Mouse (Mus musculus): ENCODE results near the gene Gm49373.

Gene Gm49373

DNA sequence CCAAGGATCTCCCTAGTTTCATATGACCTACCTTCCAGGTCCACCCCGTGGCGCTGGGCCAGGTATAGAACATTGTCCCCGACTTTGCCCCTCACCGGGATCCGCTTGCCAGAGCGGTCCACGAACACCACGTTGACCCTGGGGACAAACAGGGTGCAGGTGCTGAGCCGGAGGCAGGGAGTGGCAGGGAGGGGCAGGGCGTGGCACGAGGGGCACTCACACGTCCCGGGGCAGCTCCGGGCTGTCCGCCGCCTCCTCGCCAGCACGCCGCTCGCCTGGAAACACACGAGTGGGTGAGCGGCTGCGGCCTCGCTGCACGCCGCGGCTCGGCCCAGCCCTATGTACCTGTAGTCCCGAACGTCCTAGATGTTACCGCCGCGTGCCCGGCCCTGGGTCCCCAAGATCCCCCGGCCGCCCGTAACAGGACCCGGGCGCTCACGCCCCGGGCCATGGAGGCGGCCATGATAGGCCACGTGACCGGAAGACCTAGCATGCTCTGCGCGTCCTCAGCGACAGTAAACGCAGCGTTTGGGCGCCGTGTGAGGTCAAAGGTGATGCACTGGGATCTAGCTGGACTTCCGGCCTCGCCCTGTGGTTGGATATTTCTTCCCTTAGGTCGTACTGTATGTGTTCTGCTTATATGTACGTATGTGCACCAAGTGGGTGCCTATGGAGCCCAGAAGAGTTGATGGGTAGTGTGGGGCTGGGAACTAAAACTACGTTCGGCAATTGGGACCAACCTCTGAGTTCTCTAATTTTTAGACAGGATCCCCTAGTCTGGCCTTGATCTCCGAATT lies at the start of gene Gm49373, which contains the start of gene Fdx1l:
Gm49373 (minus strand) TSS at position 53 of the 797 bp plus-strand sequence.
Fdx1l (minus strand) TSS at position 571 of the 797 bp plus-strand sequence.
- DNase-seq = peak; percentile 94

DNA sequence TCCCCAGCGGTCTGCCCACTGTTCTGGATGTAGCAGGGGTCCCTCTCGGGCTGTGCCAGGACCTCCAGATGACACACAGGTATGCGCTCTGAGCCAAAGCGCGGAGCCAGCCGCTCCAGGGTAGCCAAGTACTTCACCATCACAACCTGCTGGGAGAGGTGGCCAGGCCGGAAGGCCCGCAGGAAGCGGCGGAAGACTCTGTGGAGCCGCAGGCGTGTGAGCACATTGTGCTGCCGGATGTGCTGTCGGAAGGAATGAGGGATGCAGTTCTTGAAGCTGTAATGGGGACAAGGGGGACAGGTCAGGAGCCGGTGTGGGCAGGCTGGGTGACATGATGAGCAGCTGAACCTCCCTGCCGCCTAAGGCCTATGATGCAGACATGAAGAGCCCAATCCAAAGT lies 48.6 kb upstream of the Gm49373 start:
- peak; percentile 26 for DNase-seq

DNA sequence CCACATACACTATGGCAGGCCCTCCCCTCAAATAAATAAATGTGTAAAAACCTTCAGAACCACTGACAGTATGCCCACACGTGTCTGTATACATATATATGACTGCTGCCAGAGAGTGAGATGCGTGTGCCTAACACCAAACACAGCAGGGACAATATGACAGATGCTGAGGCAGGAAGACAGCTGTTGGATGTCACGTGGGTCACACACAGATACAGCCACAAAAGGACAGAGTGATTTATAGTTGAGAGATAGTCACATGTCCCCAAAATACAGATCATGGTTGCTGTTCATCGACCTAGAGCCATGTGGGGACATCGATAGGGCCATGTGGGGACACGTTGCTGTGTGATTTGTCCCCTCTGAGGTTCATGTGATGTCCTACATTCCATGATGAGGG lies 44.2 kb upstream of the Gm49373 start:
- no peak for DNase-seq

DNA sequence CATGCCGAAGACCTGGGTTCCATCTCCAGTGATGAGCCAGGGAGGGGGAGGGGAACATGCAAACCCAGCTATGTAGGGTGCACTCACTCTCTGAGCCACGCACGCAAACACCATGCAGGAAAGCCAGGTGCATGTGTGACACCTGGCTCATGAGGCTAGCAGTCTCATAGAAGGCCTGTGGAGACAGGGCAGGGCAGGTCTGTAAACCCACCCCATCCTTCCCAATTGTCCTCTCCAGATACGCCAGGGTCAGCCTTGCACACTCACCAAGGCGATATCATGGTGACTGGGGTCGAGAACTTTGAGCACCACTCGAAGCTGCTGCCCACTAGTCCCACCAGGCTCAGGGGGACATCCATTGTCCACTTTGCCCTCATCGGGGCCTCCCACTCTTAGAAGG lies 42.2 kb upstream of the Gm49373 start:
- DNase-seq = no peak

DNA sequence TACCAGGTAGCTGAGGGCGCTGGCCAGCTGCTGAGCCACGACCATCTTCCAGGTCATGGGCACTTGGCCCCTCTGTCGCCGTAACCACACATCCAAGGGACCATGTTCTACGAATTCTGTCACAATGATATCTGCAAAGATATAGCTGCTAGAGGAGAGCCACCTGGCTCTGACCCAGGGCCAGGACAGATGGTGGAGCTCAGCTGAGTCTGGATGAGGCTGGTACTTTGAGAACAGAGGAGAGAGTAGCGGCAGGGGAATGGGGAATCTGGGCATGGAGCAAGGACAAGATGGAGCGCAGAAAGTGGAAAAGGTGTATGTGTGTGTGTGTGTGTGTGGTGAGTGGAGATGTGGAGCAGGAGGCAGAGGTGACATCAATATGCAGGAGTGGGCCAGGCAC lies 41.3 kb upstream of the Gm49373 start:
- DNase-seq = no peak

DNA sequence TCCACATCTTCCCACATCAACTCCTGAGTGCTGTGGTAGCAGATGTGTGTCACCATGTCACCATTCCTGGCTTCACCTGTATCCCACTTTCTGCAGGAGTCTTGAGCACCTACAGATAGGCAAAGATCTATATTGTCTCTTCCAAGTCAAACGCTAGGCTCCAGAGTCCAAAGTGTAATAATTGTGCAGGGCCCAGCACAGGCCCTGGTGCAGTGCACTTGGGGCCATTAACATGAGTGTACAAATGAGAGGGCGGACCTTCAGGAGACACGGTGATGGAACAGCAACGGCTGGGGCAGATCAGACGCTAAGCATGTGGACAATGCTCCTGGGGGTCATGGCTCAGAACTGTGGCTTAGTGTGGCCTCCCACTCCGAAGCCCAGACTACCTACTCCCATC lies 40.9 kb upstream of the Gm49373 start:
- DNase-seq = no peak

DNA sequence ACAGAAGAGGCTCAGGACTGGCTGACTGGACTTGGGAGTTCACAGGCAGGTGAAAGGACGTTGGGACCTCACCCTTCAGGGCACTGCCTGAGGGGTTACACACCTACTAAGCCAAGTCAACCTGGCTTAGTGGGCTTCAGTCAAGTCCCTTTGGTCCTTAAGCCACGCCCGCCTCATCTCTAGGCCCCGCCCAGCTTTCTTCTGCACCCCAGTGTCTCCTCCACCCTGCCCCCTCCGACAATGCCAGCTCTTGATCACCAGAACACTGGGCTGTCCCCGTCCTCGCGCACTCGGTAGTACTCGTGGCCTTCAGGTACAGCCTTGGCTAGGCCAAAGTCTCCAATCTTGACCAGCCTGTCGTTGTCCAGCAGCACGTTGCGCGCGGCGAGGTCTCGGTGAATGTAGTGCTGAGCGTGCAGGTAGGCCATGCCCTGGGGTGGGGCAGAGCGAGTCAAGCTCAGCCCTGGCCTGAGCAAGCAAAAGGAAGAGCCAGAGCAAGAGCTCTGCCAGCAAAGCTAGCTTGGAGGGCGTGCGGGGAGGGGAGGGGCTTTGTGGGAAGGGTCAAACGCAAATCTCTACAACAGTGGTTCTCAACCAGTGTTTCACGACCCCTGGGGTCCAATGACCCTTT lies 34.8 kb upstream of the Gm49373 start:
- DNase-seq = no peak

DNA sequence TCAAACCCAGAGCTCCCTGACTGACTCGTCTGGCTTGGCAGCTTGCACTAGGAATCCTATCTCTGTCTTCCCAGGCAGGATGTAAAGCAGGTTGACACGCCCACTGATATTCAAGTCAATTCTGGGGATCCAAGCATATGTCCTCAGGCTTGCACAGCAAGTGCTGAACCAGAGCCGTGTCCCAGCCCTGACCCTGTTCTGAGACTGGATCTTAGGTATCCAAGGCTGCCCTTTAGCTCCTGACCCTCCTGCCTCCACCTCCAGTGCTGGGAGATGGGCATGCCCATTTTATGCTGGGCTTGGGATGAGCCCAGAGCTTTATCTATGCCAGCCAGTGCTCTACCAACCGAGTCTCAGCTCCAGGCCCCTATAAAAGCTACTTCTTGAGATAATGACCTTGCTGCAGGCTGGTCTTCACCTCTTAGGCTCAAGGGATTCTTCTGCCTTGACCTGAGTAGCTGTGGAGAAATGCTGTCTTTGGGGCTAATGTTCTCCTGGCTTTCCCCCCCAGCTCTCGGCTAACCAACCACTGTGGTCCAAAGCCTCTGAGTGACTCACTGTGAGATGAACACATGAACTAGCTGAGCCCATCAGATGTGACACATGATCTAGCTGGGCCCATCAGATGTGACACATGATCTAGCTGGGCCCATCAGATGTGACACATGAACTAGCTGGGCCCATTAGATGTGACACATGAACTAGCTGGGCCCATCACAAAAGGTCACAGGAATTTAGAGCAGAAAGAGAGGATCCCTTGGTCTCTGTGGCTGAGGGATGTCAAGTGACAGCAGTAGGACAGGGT lies 33.1 kb upstream of the Gm49373 start:
- no peak for DNase-seq

DNA sequence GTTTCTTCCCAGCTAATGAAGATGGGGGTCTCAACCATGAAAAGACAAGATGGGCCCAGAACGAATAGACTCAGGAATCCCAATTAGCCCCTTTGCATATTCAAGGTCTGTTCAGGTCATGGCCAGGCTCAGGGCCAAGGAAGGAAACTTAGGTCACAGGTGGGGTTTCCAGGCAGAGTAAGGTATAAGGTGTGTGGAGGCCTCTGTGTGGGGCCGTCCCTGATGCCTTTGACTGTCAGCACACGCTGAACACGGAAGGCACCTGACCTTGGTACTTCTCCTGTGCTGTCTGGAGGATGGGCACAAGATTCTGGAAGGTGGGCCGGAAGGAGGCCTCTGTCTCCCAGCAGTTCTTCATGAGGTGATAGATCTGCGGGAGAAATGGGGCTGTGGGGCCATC lies 31.9 kb upstream of the Gm49373 start:
- DNase-seq = no peak

DNA sequence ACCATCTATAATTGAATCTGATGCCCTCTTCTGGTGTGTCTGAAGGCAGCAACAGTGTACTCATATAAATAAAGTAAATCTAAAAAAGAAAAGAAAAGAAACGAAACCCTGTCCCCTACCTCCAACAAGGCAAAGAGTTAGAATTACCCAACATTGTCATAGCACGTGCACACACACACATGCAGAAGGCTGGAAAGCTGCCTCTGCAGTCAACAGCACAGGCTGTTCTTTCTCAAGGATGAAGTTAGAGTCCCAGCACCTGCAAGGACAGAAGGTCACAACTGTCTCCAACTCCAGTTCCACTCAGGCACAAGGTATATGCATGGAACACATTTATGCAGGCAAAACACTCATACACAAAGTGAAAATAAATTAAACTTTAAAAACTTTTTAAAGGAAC lies 29.2 kb upstream of the Gm49373 start:
- no peak for DNase-seq

DNA sequence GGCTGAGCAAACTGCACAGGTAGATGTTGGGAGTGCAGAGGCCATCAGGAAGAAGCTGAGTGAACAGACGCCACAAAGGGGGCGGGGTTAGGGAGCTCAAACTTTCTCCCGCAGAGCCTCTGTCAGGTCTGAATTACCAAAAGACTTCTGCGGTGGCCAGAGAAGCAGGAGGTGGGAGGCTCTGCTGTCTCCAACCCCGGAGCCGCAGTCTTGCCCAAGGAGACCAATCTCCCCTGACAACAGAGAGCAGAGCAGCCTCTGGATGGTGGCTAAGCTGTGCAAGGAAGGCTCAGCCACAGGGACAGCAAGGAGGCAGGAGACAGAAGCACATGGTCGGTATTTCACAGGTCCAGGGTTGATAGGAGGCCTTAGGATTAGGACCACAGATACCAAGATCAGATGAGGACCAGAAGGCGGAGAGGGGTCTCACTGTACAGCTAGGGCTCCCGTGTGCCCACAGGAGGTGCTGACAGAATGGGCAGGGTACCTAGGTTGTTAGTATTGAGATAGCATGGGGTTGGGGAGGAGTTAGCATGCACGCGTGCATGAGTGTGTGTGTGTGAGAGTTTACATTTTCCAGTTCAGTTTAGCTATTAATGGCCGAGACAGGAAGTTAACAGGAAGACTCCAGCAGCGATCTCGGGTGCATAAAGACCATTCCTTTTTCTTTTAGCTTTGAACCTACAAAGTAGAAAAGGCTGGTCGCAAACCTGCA lies 27.7 kb upstream of the Gm49373 start:
- no peak for DNase-seq

DNA sequence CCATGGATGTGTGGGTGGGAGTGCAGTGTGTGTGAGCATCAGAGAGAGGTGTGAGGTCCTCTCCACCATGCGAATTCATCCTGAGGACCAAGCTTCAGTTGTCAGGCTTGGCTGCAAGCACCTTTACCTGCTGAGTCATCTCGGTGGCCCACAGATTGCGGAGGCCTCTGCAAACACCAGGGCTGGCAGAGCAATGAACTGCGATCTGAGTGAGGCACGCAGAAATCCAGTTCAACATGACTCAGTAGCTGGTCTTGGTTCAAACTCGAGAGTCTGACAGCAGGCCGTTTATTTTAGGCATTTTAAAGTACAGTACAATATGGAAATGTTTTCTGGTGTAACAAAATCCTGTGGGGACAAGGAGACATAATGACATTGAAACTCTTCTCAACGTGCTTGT lies 24.9 kb upstream of the Gm49373 start:
- no peak for DNase-seq

DNA sequence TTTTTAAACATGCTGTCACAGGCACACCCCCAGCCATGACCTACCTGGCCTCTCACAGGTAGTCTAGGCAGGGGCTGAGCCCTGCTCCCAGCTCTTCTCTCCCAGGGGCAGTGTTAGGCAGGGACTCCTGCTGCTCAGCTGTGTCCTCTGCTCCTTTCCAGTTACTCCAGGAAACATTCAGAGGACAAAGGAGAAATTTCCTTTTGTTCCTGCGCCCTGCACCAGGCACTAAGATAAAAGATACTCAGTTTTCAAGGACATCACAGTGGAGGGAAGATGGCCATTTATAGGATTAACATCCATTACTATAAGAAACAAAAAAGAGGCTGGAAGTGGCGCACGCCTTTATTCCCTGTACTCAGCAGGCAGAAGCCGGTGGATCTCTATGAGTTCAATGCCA lies 23.1 kb upstream of the Gm49373 start:
- DNase-seq = no peak

DNA sequence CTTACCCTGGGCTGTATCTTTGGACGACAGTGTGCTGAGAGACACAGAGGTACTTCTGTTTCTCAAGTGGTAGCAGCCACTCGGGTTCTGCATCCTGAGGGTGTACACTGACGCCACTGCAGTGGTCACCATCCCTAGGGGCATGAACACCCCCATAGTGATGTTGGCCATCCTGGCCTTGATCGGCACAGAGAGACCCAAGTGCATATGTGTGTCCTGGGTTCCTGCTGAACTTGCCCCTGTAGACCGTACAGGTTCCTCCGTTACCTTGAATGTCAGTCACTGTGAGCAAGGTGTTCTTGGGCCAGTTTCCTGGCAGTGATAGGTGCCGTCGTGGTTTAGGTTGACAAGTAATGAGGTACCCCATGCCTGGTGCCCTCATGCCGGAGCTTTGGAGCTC lies 20.5 kb upstream of the Gm49373 start:
- DNase-seq = no peak

DNA sequence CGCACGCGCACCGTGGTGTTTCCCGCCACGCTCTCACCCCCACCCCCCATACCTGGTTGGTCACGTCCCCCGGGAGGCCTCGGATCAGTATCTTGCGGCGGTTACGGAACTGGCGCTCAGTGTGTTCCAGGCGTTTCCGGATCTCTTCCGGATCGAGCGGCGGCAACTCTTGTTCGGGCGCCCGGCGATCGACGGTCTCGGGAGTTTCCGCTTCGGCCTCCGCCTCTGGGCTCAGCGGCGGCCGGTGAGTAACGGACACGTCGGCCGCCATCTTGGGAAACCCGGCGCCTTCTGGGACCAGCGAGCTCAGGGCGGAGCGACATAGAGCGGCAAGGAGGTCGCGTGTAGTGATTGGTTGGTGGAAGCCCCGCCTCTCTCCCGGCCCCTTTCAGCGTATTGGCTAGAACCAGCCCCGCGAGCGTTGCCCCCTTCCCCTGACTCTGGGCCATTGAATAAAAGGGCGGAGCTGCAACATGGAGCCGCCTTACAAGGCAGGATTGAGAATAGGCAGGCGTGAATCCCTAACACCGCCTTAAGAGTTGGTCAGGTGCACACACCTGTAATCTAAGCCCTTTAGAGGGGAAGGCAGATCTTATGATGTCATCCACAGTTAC lies 18.9 kb upstream of the Gm49373 start, which contains the start of the genes Gm38431 and Raver1:
Gm38431 (minus strand) TSS at position 291 of the 614 bp plus-strand sequence.
Raver1 (minus strand) TSS at position 302 of the 614 bp plus-strand sequence.
- DNase-seq = peak; percentile 99

DNA sequence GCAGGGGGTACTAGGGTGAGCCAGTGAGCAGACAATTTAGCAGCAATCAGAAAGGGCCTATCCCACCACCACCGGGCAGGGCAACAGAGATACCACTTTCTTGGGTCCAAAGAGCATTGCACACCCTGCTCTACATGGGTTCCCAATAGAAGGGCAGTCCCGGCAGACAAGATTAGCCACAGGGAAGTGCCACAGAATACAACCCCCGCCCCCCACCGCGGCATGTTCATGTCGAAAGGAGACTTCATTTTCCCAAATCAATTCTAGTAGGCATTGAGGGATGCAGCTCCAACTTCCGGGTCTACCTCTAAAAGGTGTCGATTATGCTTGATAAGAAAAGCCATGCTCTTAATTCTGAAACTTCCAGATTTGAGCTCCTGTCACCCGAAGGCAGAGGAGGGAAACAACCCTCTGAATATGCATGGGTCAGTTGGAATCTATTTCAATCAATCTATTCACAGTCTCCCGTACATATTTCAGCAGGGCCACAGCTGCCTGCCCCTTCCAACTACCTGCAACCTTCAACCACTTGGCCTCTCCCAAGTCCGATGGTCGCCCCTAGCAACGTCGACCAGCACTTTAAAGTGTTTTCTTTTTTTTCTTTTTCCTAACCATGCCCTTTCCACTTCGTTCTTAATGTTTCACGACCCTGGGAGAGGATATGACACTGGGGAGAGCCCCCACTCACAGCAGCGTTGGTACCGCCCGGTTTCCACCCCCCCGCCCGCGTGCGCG lies 18.2 kb upstream of the Gm49373 start:
- peak; percentile 42 for DNase-seq

DNA sequence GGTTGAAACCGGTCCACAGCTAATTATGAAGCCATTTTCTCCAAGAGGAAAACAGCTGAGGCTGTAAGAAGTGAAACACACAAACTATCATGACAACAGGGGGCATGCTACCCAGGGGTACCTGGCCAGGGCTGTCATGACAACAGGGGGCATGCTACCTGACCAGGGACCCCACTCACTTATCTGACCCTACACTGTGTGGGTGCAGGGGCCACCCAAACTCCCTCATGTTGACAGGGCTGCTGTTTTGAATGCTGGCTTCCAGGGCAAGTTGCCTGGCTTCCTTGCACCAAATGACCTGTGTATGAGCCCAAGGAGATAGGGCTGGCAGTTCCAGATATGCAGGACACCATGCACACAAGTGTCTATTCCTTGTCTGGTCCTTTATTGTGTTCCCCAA lies 17.6 kb upstream of the Gm49373 start:
- no peak for DNase-seq

DNA sequence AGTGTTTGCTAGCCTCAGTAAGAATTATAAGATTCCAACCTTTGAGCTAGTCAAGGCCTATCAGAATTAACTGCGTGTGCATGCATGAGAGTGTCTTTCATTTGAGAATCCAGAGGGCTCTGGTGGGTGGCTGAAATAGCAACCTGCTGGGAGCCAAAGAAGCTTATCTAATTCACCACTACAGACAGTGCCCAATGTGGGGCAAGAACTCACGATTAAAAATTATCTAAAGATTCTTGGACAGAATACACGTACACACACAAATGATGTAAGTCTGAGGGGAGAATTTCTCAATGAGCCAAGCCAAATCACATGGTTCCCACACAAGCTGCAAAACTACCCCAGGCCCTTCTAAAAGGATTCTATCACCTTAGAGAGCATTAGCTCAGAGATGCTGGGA lies 10.4 kb upstream of the Gm49373 start:
- no peak for DNase-seq

DNA sequence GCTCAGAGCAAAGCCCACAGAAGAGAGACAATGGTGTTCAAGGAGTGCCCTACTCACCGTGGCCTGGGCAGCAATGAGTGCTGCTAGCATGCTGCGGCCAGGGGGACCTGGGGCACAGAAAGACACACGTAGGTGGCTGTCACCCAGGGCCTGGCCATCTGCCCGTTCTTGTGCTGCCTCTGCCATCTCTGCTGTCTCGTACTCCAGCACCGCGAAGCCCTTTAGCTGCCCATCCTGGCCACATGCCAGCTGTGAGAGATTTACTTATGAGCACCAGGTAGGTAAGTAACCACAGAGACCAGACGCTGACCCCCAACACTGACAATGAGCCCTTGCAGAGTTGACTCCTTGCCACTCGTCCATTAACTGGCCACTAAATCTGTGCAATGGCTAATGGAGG lies 8.2 kb upstream of the Gm49373 start:
- no peak for DNase-seq

DNA sequence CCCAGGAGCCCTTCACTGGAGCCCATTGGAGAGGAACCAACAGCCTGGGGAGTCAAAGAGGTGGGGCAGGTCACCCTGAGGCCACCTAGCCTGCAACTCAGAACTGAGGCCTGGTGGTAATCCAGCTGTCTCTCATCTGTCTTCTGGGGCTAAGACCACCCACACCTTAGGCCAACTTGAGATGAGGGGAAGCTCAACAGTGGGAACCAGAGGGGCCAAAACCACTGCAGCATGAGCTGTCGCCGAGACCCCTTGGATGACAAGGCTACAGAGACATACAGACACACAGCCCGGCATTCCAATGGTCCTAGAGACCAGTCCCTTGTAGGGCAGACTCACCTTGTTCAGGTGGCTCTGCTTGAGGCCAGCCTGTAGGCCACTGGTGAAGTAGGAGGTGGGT lies 2.7 kb upstream of the Gm49373 start:
- DNase-seq = no peak

DNA sequence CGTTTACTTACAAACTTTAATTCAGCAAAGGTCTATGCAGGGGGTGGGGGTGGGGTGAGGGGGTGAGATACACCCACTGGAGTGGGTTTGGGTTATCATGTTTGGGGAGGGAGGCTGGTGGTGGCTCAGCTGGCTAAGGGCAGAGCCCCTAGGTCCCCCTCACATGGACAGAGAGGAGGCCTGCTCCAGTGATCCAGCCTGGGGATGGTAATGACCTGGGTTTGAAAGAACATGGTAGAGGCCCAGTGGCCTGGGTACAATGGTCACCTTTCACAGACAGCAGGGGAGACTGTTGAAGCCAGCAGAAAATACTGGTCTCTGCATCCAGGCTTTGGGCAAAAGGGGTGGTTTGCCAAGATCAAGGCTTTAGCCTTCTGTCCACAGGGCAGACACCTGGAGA lies 1.3 kb upstream of the Gm49373 start:
- DNase-seq = peak; percentile 22

DNA sequence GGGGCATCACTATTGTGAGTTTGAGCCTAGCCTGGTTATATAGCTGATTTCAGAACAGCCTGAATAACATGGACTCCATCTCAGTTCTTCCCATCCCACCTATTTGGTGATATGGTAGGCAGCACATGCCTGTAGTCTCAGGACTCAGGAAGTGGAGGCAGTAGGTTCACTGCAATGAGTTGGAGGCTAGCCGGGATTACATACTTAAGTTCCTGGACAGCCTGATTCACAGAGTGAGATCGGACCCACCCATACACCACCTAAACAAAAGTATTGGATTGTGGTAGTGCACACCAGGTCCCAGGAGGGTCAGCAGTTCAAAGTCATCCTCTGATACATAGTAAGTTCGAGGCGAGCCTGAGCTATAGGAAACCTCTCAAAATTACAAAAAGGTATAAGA lies 255 bp downstream of the Gm49373 start:
- DNase-seq = no peak
